Mouse (Mus musculus): ENCODE results near the gene Naif1. TPM values are rescaled to one million over a fixed set of nuclear protein-coding genes. Genes with fewer than 3 reads are reported as not detected.

Gene Naif1
- total RNA-seq (2012; rRNA removed) = 3.3 and 3.5 TPM in 2 replicates
- 2.5 and 2.7 TPM in 2 replicates for total RNA-seq (2014; rRNA removed)
- polyA plus RNA-seq (2012; ENCODE audit: insufficient read length, low read depth) = 5.0 and 6.5 TPM in 2 replicates

DNA sequence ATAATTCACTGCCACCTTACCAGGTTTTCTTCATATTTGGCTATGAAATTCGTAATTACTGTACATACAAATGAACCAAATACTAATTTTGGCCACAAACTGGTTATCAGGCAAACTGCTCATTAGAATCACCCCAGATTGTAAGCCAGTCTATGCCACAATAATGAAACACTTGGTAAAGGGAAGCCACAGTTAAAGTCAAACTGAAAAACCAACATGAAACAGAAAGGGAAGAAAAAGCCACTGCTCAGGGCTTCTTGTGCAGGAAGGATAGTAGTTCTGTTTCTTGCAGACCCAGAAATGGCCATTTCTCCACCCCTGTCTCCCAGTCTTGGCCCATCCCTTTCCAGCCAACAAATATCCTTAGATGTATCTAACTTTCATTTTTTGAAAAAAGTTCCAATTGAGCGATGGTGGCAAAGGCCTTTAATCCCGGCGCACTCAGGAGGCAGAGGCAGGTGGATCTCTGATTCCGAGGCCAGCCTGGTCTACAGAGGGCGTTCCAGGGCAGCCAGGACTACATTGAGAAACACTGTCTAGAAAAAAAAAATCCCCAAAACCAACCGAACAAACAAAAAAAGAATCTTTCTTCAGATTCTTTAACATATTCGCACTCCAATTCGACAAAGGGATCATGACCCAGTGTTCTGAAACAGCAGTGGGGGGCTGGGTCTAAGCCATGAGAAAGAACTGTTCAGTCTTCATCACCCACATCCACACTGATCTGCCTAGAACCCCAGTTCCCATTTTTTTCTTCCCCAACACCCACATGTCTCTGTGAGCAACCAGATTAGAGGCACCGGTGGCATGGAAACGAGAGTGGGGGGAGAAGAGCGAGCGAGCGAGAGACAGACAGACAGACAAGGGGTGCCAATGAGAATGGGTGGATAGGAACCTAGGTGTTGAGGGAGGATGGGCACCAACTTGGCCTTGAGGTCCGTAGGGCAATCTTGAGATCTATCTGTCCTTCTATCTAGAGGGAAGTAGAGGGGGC is at the start of gene Naif1:
Gene Naif1, plus strand, starts transcription at position 697 of the 994 bp plus-strand sequence.
- Histone ChIP-seq H3K9ac (ENCODE audit: insufficient read depth, low read depth) (peak within 1 kb of the TSS; percentile 62), H3K36me3 (replicated peaks in 1 of 2; ENCODE audit: control insufficient read depth in 1 of 2, insufficient read depth in 1 of 2, low read length in 1 of 2) (peaks cover 7 to 18% of the 10 kb centered on the region in 2 experiments), H3K4me2 (ENCODE audit: insufficient read depth, low read depth, poor library complexity, severe bottlenecking) (peak within 1 kb of the TSS; percentile 41), H3K4me1 (ENCODE audit: control insufficient read depth in 1 of 2, insufficient read depth in 2 of 2) (peaks cover 22 to 53% of the 10 kb centered on the region in 2 experiments), H3K4me3 (replicated peaks in 1 of 3; ENCODE audit: low read depth in 2 of 3, low read length in 2 of 3, poor library complexity in 1 of 3) (peak within 1 kb of the TSS; percentile 49 to 85 (median 69)), H3K9me3 (replicated peaks; ENCODE audit: low read length) (peaks cover 7% of the 10 kb centered on the region), H3K27me3 (replicated peaks) (no peaks in the 10 kb centered on the region), H3K79me2 (replicated peaks; ENCODE audit: control insufficient read depth, extremely low read depth, insufficient read depth, poor library complexity, severe bottlenecking) (peaks cover 22% of the 10 kb centered on the region), H3K27ac (ENCODE audit: insufficient read depth, low read depth) (peak within 1 kb of the TSS; percentile 34; the same call in 1 of the 2 replicates)
- dilution Hi-C loops (cut with MboI; ENCODE audit: extremely low pct_ligation_motif_present, extremely low pct_unique_long_range_greater_than_20kb, low sequenced_read_pairs) = no loop called here
- TF ChIP-seq MYC (IDR thresholded peaks at IDR 0.05; ENCODE audit: low read depth, low read length) = no peak
- DNase-seq (ENCODE audit: extremely low read depth) = no peak
- in situ Hi-C loops (cut with MboI; ENCODE audit: low pct_ligation_motif_present, low pct_unique_long_range_greater_than_20kb, low sequenced_read_pairs) = loop anchor here (5.0 kb wide), 2 partner anchors 33 to 37 kb away; no protein-coding TSS in a partner anchor

DNA sequence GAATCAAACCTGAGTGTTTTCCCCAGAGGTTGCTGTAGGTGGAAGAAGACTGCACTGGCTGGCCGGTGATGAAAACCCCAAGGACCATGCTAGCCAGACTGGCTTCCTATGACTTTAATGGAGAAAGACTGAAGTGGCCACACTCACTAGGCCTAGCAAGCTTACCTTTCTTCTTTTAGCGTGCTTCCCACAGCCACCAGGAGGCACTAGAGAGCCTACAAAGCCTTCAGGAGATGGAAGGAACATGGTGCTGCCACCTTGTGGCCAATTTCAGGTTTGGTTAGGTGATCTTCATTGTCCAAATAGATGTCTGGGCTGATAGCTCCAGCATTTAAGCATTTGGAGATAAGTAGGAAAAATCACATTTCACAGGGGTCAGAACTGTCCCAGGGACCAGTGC is 45.6 kb upstream of the Naif1 start:
- peak; percentile 98 for DNase-seq (ENCODE audit: extremely low read depth)
- Histone ChIP-seq H3K36me3 (replicated peaks in 1 of 2; ENCODE audit: control insufficient read depth in 1 of 2, insufficient read depth in 1 of 2, low read length in 1 of 2) (peaks cover 23 to 40% of the 10 kb centered on the region in 2 experiments), H3K27ac (ENCODE audit: insufficient read depth, low read depth) (no peak overlapping the region), H3K9me3 (replicated peaks; ENCODE audit: low read length) (no peaks in the 10 kb centered on the region), H3K79me2 (replicated peaks; ENCODE audit: control insufficient read depth, extremely low read depth, insufficient read depth, poor library complexity, severe bottlenecking) (no peaks in the 10 kb centered on the region), H3K4me1 (ENCODE audit: control insufficient read depth in 1 of 2, insufficient read depth in 2 of 2) (no peaks in the 10 kb centered on the region), H3K4me2 (ENCODE audit: insufficient read depth, low read depth, poor library complexity, severe bottlenecking) (no peak overlapping the region), H3K4me3 (replicated peaks in 1 of 3; ENCODE audit: low read depth in 2 of 3, low read length in 2 of 3, poor library complexity in 1 of 3) (no peak overlapping the region), H3K27me3 (replicated peaks) (no peaks in the 10 kb centered on the region), H3K9ac (ENCODE audit: insufficient read depth, low read depth) (no peak overlapping the region)
- in situ Hi-C loops (cut with MboI; ENCODE audit: low pct_ligation_motif_present, low pct_unique_long_range_greater_than_20kb, low sequenced_read_pairs) = loop anchor here (5.0 kb wide), 1 partner anchor 83 kb away; no protein-coding TSS in a partner anchor
- dilution Hi-C loops (cut with MboI; ENCODE audit: extremely low pct_ligation_motif_present, extremely low pct_unique_long_range_greater_than_20kb, low sequenced_read_pairs) = no loop called here
- peak; percentile 100 for TF ChIP-seq SMC3 (IDR thresholded peaks at IDR 0.05; ENCODE audit: low read depth, low read length)
- no peak for TF ChIP-seq ETS1 (conservative IDR thresholded peaks at IDR 0.05; ENCODE audit: low read depth, low read length)
- 0 out of 2 replicates have a peak, but pooled peaks have one; percentile 68 for TF ChIP-seq MYC (IDR thresholded peaks at IDR 0.05; ENCODE audit: low read depth, low read length)
- TF ChIP-seq ZMIZ1 (IDR thresholded peaks at IDR 0.05; ENCODE audit: low read depth, low read length) = no peak
- no peak for TF ChIP-seq JUN (IDR thresholded peaks at IDR 0.05; ENCODE audit: insufficient read depth, low read depth, low read length)
- 0 out of 2 replicates have a peak, but pooled peaks have one; percentile 30 for TF ChIP-seq SIN3A (IDR thresholded peaks at IDR 0.05; ENCODE audit: low read length)
- no peak for TF ChIP-seq RCOR1 (conservative IDR thresholded peaks at IDR 0.05; ENCODE audit: low read depth, low read length)
- TF ChIP-seq ZNF384 (IDR thresholded peaks at IDR 0.05; ENCODE audit: low read depth, low read length) = peak; percentile 22; the same call in 1 of the 2 replicates
- TF ChIP-seq RAD21 (IDR thresholded peaks at IDR 0.05; ENCODE audit: low read depth, low read length) = peak; percentile 87
- TF ChIP-seq TCF12 (IDR thresholded peaks at IDR 0.05; ENCODE audit: low read depth, low read length) = 0 out of 2 replicates have a peak, but pooled peaks have one; percentile 41
- TF ChIP-seq EP300 (IDR thresholded peaks at IDR 0.05; ENCODE audit: low read length) = no peak
- TF ChIP-seq PAX5 (IDR thresholded peaks at IDR 0.05; ENCODE audit: low read length) = no peak
- TF ChIP-seq MXI1 (IDR thresholded peaks at IDR 0.05; ENCODE audit: low read depth, low read length) = no peak
- TF ChIP-seq JUND (conservative IDR thresholded peaks at IDR 0.05; ENCODE audit: low read depth, low read length) = peak; percentile 53
- TF ChIP-seq HCFC1 (IDR thresholded peaks at IDR 0.05; ENCODE audit: low read depth, low read length) = peak; percentile 45
- TF ChIP-seq ELF1 (IDR thresholded peaks at IDR 0.05; ENCODE audit: low read depth, low read length) = 0 out of 2 replicates have a peak, but pooled peaks have one; percentile 30
- TF ChIP-seq ZC3H11A (IDR thresholded peaks at IDR 0.05; ENCODE audit: low read depth, low read length) = peak; percentile 84
- TF ChIP-seq NELFE (IDR thresholded peaks at IDR 0.05; ENCODE audit: low read depth, low read length) = peak; percentile 87; the same call in 1 of the 2 replicates
- TF ChIP-seq E2F4 (IDR thresholded peaks at IDR 0.05; ENCODE audit: insufficient replicate concordance, low read depth, low read length) = no peak
- peak; percentile 56; the same call in 1 of the 2 replicates for TF ChIP-seq IRF4 (IDR thresholded peaks at IDR 0.05; ENCODE audit: low read depth, low read length)
- peak; percentile 99 to 100 for TF ChIP-seq CTCF (conservative IDR thresholded peaks at IDR 0.05 in 1 of 2, IDR thresholded peaks at IDR 0.05 in 1 of 2; ENCODE audit: low read depth in 2 of 2, low read length in 2 of 2)
- no peak for TF ChIP-seq KAT2A (IDR thresholded peaks at IDR 0.05; ENCODE audit: insufficient replicate concordance, low read length)
- no peak for TF ChIP-seq GABPA (IDR thresholded peaks at IDR 0.05; ENCODE audit: insufficient replicate concordance, low read depth, low read length)
- TF ChIP-seq BHLHE40 (IDR thresholded peaks at IDR 0.05; ENCODE audit: low read depth, low read length) = peak; percentile 41
- no peak for TF ChIP-seq CHD2 (IDR thresholded peaks at IDR 0.05; ENCODE audit: low read length)
- TF ChIP-seq UBTF (IDR thresholded peaks at IDR 0.05; ENCODE audit: low read depth, low read length) = no peak
- no peak for TF ChIP-seq TBP (conservative IDR thresholded peaks at IDR 0.05; ENCODE audit: low read depth, low read length)
- no peak for TF ChIP-seq POLR2AphosphoS2 (IDR thresholded peaks at IDR 0.05; ENCODE audit: low read depth, low read length)
- no peak for TF ChIP-seq USF2 (conservative IDR thresholded peaks at IDR 0.05; ENCODE audit: low read depth, low read length)

Data from CH12.LX (cell line).